In the genomic region with DNA sequence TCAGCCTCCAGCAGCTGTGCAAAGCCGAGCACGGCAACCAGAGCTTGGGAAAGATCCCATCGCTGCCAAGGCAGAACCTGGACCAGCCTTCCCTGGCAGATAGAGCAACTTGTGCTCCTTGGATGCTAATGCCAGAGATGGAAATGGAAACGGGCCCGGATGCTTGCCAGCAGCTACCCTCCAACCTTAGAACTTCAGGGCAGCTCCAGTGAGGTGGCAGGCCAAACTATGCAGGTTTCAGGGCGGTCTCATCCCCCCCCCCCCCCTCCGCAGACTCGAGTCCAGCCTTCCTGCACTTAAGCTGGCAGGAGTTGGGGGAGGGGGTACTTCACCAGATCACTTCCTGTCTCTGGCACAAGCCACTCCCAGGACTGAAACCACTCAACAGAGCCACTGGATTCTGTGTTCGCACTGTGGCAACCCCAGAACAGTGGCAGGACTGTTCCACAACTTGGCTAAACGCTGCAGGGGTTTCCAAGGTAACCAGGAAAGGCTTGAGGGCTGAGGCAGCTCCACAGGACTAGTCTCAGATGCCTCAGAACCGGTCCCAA, we compare ENCODE assay signal across 7 mouse cellular contexts. TPM values are rescaled to one million over a fixed set of nuclear protein-coding genes. Genes with fewer than 3 reads are reported as not detected.
DNase-seq lines count a peak whose midpoint lies in the region; ATAC-seq and TF ChIP-seq lines count a peak whose summit lies in the region.

No protein-coding gene starts in this region.

- H3K36me3 ChIP-seq in E14TG2a.4 (ENCODE audit: insufficient read depth, low read length): no peaks in the 10 kb centered on the region
- no peaks in the 10 kb centered on the region for H3K36me3 ChIP-seq in forebrain, embryonic 12.5 days (replicated peaks)
- no peaks in the 10 kb centered on the region for H3K36me3 ChIP-seq in hindbrain, postnatal 0 days (ENCODE audit: insufficient read depth, low read length)
- H3K36me3 ChIP-seq in lung, embryonic 14.5 days (ENCODE audit: insufficient read depth): no peaks in the 10 kb centered on the region

- peak; percentile 49; the same call in 1 of the 2 replicates for ATAC-seq in forebrain, embryonic 12.5 days (ENCODE audit: low FRiP score)
- peak; percentile 82 for ATAC-seq in hindbrain, postnatal 0 days
- peak; percentile 90 for ATAC-seq in lung, embryonic 14.5 days (ENCODE audit: insufficient read depth)

- H3K9ac ChIP-seq in forebrain, embryonic 12.5 days: no peak overlapping the region
- H3K9ac ChIP-seq in hindbrain, postnatal 0 days (replicated peaks; ENCODE audit: low read length): no peak overlapping the region
- H3K9ac ChIP-seq in lung, embryonic 14.5 days: peak overlapping the region; percentile 9; the same call in 1 of the 2 replicates

- 45% methylated on average over 9 of the region's 11 CpGs for WGBS in forebrain, embryonic 12.5 days
- WGBS in hindbrain, postnatal 0 days: 25% methylated on average over 11 of the region's 11 CpGs
- 34% methylated on average over 11 of the region's 11 CpGs for WGBS in lung, embryonic 14.5 days

- H3K4me3 ChIP-seq in E14TG2a.4 (replicated peaks; ENCODE audit: low read length): peak overlapping the region; percentile 45
- H3K4me3 ChIP-seq in forebrain, embryonic 12.5 days (replicated peaks): no peak overlapping the region
- H3K4me3 ChIP-seq in hindbrain, postnatal 0 days (ENCODE audit: low read length): no peak overlapping the region
- H3K4me3 ChIP-seq in lung, embryonic 14.5 days (ENCODE audit: low read depth, low read length): no peak overlapping the region

- DNase-seq in brain, adult 2 months (ENCODE audit: low read depth, low spot score): peak; percentile 95
- peak; percentile 84 for DNase-seq in hindbrain, postnatal 0 days (ENCODE audit: low spot score)
- DNase-seq in lung, embryonic 14.5 days: peak; percentile 76
- peak; percentile 80 for DNase-seq in right cerebral cortex, postnatal 25 days
- DNase-seq in spleen, postnatal 10 days (ENCODE audit: low spot score in 2 of 2): no peak

- no peak overlapping the region for H3K27ac ChIP-seq in forebrain, embryonic 12.5 days
- H3K27ac ChIP-seq in hindbrain, postnatal 0 days: peak overlapping the region; percentile 70
- peak overlapping the region; percentile 70 for H3K27ac ChIP-seq in lung, embryonic 14.5 days (ENCODE audit: low read depth)

- peaks cover 20% of the 10 kb centered on the region for H3K4me1 ChIP-seq in E14TG2a.4 (replicated peaks; ENCODE audit: low read depth, low read length)
- H3K4me1 ChIP-seq in forebrain, embryonic 12.5 days: peaks cover 39% of the 10 kb centered on the region
- peaks cover 22% of the 10 kb centered on the region for H3K4me1 ChIP-seq in hindbrain, postnatal 0 days (ENCODE audit: insufficient read depth, low read length)
- peaks cover 8% of the 10 kb centered on the region for H3K4me1 ChIP-seq in lung, embryonic 14.5 days (ENCODE audit: insufficient read depth)

- H3K27me3 ChIP-seq in E14TG2a.4 (ENCODE audit: insufficient read depth, low read length): peaks cover 44% of the 10 kb centered on the region
- no peaks in the 10 kb centered on the region for H3K27me3 ChIP-seq in forebrain, embryonic 12.5 days
- H3K27me3 ChIP-seq in hindbrain, postnatal 0 days (ENCODE audit: insufficient read depth, low read length): no peaks in the 10 kb centered on the region
- H3K27me3 ChIP-seq in lung, embryonic 14.5 days (ENCODE audit: insufficient read depth, low read length): no peaks in the 10 kb centered on the region

- no peaks in the 10 kb centered on the region for H3K9me3 ChIP-seq in E14TG2a.4 (ENCODE audit: low read length)
- H3K9me3 ChIP-seq in forebrain, embryonic 12.5 days: no peaks in the 10 kb centered on the region
- H3K9me3 ChIP-seq in hindbrain, postnatal 0 days (ENCODE audit: low read length): no peaks in the 10 kb centered on the region
- H3K9me3 ChIP-seq in lung, embryonic 14.5 days (ENCODE audit: low read depth, low read length): no peaks in the 10 kb centered on the region

- TF ChIP-seq CTCF in E14TG2a.4 (conservative IDR thresholded peaks at IDR 0.05; ENCODE audit: low read length): no peak
- no peak for TF ChIP-seq CTCF in hindbrain, postnatal 0 days (IDR thresholded peaks at IDR 0.05; ENCODE audit: low read depth)
- TF ChIP-seq CTCF in lung, embryonic 14.5 days (IDR thresholded peaks at IDR 0.05; ENCODE audit: low read depth): no peak

- H3K4me2 ChIP-seq in forebrain, embryonic 12.5 days: no peak overlapping the region
- no peak overlapping the region for H3K4me2 ChIP-seq in hindbrain, postnatal 0 days (ENCODE audit: low read depth, low read length)
- 0 out of 2 replicates have a peak overlapping the region, but pooled peaks have one; percentile 25 for H3K4me2 ChIP-seq in lung, embryonic 14.5 days

RNA-seq across cellular contexts. Expression of a gene that starts 26.9 kb away (rescaled TPM):
- polyA plus RNA-seq in forebrain, embryonic 12.5 days (2016; fragmentation: Nextera tagmentation; extraction: Ambion mirVana): 3.5 and 4.3 TPM in 2 replicates
- 86.8 and 90.5 TPM in 2 replicates for total RNA-seq in hindbrain, postnatal 0 days (2014; rRNA removed)
- 22.7 and 24.5 TPM in 2 replicates for polyA plus RNA-seq in hindbrain, postnatal 0 days (2015; fragmentation: Nextera tagmentation; extraction: Ambion mirVana)
- 0.36 and 0.65 TPM in 2 replicates for polyA plus RNA-seq in lung, embryonic 14.5 days (2014; fragmentation: Nextera tagmentation; extraction: Ambion mirVana)

RNA-seq across cellular contexts. Expression of a gene that starts 33.1 kb away (rescaled TPM):
- 0.55 and 0.98 TPM in 2 replicates for polyA plus RNA-seq in forebrain, embryonic 12.5 days (2016; fragmentation: Nextera tagmentation; extraction: Ambion mirVana)
- 0.42 and 0.72 TPM in 2 replicates for total RNA-seq in hindbrain, postnatal 0 days (2014; rRNA removed)
- 1.3 and 1.4 TPM in 2 replicates for polyA plus RNA-seq in hindbrain, postnatal 0 days (2015; fragmentation: Nextera tagmentation; extraction: Ambion mirVana)
- 0.86 and 0.88 TPM in 2 replicates for polyA plus RNA-seq in lung, embryonic 14.5 days (2014; fragmentation: Nextera tagmentation; extraction: Ambion mirVana)

Comparison
In these comparisons a context has a peak if more than half of its experiments do, and no peak if none do; other contexts are left out.
1. DNase-seq: peak in brain, adult 2 months (single experiment), hindbrain, postnatal 0 days (single experiment), lung, embryonic 14.5 days (single experiment) and right cerebral cortex, postnatal 25 days (single experiment); none in spleen, postnatal 10 days (0 of 2).
2. Peak in every context shown above with its lines, with median percentiles within 50 percentile points of each other: ATAC-seq.